Mouse (Mus musculus): ENCODE data around the gene Cyren.

Gene Cyren

DNA sequence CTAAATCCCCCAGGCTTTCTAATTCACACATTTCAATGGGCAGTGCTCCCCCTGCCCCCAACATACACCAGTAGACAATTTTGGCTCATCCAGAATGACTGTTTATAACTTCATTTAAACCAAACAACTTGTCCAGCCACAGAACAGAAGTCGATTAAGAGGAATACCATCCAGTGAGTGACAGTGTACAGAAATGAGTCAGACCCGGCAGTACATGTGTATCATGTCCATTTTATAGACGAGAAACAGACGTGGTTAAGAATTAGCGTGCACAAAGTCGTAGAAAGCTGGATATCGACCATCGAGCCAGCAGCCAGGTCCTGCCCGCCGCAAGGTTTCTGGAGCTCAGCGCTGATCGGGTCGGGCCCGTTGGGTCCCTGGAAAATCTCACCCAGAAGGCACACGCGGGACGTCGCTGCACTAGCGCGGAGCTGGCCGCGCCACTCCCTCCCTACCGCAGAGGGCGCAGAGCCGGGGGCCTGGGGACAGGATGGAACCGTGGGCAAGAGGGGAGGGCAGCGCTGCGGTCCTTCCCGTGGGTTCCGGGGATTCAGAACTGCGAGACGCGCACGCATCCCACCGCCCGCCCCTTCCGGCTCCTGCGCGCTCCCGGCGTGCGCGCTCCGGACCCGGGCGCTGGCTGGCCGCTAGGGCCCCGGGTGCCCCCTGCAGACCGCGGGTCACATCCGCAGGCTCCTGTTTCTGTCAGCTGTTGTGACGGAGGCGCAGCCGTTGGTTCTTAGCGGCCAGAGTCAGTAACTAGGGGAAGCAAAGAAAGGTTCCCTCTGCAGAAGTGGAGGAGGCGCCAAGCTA lies at the start of gene Cyren:
TSS of gene Cyren (minus strand) at position 552 of the 813 bp plus-strand sequence.
- peak; percentile 77 to 89 for DNase-seq (ENCODE audit: low spot score in 2 of 2)

DNA sequence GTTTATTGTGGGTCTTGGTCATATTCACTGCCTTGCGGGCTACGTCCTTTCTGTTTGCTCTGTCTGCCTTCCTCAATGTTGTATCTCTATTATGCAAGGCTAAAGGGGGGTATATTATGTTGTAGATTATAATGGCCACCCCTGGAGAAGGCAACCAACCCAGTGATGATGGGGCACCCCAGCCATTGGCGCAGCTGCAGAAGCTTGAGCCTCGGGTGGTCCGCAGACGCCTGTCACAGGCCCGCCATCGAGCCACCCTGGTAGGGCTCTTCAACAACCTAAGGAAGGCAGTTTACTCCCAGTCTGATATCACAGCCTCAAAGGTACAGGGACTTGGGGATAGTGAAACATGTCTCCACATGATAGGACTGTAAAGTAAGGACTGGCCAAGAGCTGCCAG lies 49.7 kb upstream of the Cyren start:
- no peak for DNase-seq (ENCODE audit: low spot score in 2 of 2)

DNA sequence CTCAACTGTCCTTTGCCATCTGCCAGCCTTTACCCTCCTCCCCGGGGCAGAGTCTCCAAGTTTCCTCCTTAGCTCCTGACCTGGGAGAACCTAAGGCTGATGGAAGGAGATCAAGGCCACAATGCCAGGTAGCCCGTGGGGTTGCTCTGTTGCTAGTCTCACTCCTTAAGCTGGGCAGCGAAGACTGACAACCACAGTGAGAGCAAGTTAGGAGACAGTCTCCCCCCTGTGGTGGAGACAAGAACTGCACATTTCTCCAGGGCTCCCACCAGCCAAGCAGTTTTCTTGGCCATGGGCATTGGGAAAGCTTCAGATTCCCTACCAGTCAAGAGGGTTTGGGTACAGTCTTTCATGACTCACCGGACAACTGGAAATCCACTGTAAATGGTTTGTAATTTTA lies 49.3 kb upstream of the Cyren start:
- peak; percentile 31 to 54 for DNase-seq (ENCODE audit: low spot score in 2 of 2)

DNA sequence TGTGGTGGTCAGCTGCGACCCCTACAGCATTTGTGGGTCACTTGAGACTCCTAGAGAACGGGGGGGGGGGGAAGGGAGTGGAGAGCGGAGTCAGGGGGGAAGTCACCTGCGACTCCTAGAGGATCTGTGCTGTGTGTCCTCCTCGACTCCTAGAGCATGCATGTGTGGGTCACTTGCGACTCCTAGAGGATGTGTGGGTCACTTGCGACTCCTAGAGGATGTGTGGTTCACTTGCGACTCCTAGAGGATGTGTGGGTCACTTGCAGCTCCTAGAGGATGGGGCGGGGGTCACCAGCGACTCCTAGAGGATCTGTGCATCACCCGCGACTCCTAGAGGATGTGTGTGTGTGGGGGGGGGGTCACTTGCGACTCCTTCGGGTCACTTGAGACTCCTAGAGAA lies 44.1 kb upstream of the Cyren start:
- no peak for DNase-seq (ENCODE audit: low spot score in 2 of 2)

DNA sequence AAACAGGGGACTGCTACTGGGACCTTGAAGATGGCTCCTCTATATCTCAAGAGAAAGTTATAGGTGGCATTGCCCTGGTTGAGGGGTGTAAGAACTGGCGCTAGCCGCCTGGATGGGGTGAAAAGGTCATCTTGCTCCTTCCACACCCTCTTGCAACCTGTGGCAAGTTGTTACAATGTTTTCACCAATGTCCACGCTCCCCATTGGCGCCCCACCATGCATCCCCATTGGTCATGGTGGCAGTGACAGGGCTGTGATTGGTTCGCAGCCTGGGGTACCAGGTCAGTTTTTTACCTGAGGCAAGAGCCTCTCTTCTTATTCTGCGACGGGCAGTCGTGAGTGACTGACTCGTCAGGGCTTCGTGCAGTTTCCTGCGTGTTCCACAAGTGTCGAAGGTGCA lies 42.8 kb upstream of the Cyren start:
- no peak for DNase-seq (ENCODE audit: low spot score in 2 of 2)

DNA sequence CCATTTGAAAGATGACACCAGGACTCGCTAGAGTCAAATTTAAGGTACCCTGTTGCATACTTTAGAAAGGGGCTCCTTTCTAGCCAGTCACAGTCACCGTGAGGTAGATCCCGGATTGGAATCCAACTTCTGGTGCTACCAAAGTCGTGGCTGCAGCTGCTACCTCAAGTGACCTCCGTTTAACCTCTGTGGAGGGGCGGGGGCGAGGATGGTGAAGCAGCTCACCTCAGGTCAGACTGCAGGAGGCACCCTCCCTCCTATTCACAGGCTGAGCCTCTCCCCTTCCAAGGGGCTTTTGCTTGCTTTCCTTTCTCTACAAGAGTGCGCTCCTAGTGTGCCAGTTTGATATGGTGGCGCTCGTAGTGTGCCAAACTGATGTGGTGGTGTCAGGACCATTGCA lies 42.1 kb upstream of the Cyren start, which contains the start of gene Stra8:
TSS of gene Stra8 (plus strand) at position 208 of the 400 bp plus-strand sequence.
- DNase-seq (ENCODE audit: low spot score in 2 of 2), result no peak

DNA sequence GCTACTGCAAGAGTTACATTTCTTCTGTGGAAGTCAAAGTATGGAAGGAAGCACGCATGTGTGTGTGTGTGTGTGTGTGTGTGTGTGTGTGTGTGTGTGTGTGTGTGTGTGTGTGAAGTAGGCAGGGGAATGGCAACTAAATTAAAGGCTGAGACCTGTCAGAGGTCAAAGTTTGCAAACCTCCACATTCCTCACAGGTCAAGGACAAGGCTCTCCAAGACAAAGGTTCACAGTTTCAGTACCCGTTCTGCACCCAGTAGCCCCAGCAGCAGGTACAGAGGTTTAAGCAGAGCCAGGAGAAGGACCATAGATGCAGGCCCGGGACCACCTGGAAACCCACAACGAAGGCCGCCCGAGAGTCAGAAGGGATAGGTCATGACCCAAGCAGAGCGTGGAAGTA lies 41.3 kb upstream of the Cyren start:
- no peak for DNase-seq (ENCODE audit: low spot score in 2 of 2)

DNA sequence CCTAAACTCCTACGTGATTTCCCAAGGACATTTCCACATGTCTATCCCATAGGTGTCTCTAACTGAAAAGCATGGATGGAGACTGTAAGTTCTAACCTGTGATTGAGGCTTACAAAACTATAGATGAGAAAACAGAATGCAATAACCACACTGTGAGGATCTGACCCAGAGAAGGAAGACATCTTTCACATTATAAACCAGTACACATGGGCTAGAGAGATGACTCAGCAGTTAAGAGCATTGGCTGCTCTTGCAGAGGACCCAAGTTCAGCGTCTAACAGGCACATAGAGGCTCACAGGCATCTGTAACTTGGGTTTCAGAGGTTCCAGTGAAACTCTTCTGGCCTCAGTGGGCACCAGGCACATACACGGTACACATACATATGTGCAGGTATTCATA lies 36.6 kb upstream of the Cyren start:
- DNase-seq (ENCODE audit: low spot score in 2 of 2), result no peak

- no peak for DNase-seq (ENCODE audit: low spot score in 2 of 2)
Measured at GRCm38 (mm10) chr6:34913341-34914040, 35.6 kb upstream of the Cyren start.

- DNase-seq (ENCODE audit: low spot score in 2 of 2), result peak; percentile 85 to 93
Measured at GRCm38 (mm10) chr6:34910371-34911219, 32.7 kb upstream of the Cyren start, which contains the start of gene Wdr91. TSS of gene Wdr91 (minus strand) at chr6:34910876.

GRCm38 (mm10) chr6:34909631-34910345 lies 31.9 kb upstream of the Cyren start:
- no peak for DNase-seq (ENCODE audit: low spot score in 2 of 2)

DNA sequence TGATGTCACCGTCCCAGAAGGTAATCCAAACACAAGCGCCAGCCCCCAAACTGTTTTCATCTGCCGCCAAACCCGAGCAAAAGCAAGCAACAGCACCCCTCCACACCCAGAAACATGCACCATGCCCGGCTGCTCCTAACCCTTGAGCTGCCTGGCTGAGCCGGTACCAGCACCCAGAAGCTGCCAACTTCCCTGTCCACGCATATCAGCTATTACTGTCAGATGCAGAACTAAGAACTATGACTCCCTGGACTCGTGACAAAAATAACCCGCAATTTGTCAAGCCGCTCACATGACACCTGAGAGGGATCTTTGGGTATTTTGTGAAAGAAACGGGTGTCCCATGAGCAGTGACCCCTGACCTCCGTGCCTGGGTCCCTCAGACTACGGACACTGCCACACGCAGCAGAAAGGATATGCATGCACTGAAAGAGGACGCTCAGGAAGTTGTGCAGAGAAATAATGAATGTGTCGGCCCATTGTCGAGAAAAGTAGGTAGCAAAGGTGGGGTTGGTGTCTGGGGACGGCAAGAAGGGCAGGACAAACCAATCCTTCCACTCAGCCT lies 29.9 kb upstream of the Cyren start:
- DNase-seq (ENCODE audit: low spot score in 2 of 2), result no peak

DNA sequence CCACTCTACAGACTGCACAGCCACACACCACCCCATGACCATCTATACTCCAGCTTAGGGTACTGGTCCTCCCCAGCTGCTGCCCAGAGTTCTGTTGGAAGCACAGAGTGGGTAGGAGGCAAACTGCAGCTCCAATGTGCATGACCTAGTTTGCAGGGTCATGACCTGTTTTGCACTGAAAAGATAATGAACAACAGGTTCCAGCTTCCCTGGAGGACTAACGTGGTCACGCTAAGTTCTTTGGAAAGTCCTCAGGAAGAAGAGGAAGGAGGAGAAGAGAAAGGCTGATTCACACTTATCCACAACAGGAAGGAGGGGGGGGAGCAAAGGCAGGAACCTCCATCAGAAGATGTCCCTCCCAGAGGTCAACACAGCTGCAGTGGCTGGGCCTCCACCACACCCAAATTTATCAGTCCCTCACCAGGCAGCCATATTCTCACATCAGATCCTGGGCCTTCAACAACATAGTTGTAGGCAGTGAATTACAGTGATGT lies 29.3 kb upstream of the Cyren start:
- no peak for DNase-seq (ENCODE audit: low spot score in 2 of 2)

GRCm38 (mm10) chr6:34906661-34907060 lies 28.8 kb upstream of the Cyren start:
- DNase-seq (ENCODE audit: low spot score in 2 of 2), result no peak

DNA sequence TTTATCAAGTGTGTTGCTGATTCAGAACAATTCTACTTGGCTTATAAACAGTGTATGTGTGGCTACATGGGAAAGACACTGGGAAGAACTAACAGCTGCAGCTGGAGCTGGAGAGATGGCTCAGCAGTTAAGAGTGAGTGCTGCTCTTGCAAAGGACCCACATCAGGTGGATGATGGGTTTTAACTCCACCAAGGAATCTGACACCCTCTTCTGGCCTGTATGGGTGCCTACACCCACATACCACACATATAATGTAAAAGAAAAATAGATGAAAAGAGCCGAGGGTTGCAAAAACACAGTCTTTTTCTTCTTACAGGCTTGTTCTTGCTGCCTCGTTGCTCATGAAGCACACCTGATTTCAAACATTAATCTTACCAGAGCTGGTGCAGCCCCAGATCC lies 28.3 kb upstream of the Cyren start:
- DNase-seq (ENCODE audit: low spot score in 2 of 2), result no peak

GRCm38 (mm10) chr6:34904361-34904760 lies 26.5 kb upstream of the Cyren start:
- DNase-seq (ENCODE audit: low spot score in 2 of 2), result no peak

GRCm38 (mm10) chr6:34903851-34904250 lies 26.0 kb upstream of the Cyren start:
- no peak for DNase-seq (ENCODE audit: low spot score in 2 of 2)

GRCm38 (mm10) chr6:34903441-34903840 lies 25.6 kb upstream of the Cyren start:
- no peak for DNase-seq (ENCODE audit: low spot score in 2 of 2)

- no peak for DNase-seq (ENCODE audit: low spot score in 2 of 2)
Measured at GRCm38 (mm10) chr6:34902578-34902977, 24.7 kb upstream of the Cyren start.

GRCm38 (mm10) chr6:34901911-34902444 lies 24.1 kb upstream of the Cyren start:
- DNase-seq (ENCODE audit: low spot score in 2 of 2), result no peak

DNA sequence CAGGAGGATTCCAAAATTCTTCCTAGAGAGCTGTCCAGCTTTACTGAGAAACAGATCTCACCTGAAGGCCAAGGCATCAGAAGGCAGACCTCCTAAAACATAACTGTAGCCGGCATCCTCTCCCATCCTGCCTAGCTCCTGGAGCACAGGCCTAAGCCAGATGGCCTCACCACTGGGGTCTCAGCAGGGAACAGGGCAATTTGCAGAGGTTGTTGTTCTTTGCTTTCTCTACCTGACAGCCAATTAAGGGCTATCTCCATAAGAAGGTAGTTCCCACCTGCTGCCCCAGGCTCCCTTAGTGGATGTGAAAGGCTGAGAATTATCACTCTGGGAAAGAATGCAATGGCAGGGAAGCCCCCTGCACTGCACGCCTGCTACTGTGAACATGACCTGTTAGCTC lies 23.1 kb upstream of the Cyren start:
- DNase-seq (ENCODE audit: low spot score in 2 of 2), result no peak

All from urinary bladder, adult 18-20 months (tissue).